Mouse (Mus musculus): ENCODE data around the gene Sh3gl2. TPM values are rescaled to one million over a fixed set of nuclear protein-coding genes. Genes with fewer than 3 reads are reported as not detected.

Gene Sh3gl2
- polyA plus RNA-seq, 1 experiment from 2014 or later, result 6.3 TPM

- Histone ChIP-seq H3K4me1 (no peaks in the 10 kb centered on the region), H3K27ac (no peak overlapping the region), H3K9me3 (no peaks in the 10 kb centered on the region), H3K4me3 (no peak overlapping the region), H3K36me3 (no peaks in the 10 kb centered on the region), H3K9ac (no peak overlapping the region), H3K27me3 (no peaks in the 10 kb centered on the region), H3K4me2 (no peak overlapping the region)
- ATAC-seq (ENCODE audit: insufficient number of reproducible peaks, low FRiP score, low TSS enrichment, low read depth), result no peak
- WGBS, result 85% methylated on average over 3 of the region's 3 CpGs
These were observed 36.7 kb downstream of the Sh3gl2 start for GRCm38 (mm10) chr4:85241675-85242074.

GRCm38 (mm10) chr4:85242562-85242961, 37.6 kb downstream of the Sh3gl2 start:
- Histone ChIP-seq H3K27me3 (no peaks in the 10 kb centered on the region), H3K4me1 (no peaks in the 10 kb centered on the region), H3K9ac (no peak overlapping the region), H3K9me3 (no peaks in the 10 kb centered on the region), H3K4me3 (no peak overlapping the region), H3K27ac (no peak overlapping the region), H3K4me2 (no peak overlapping the region), H3K36me3 (no peaks in the 10 kb centered on the region)
- ATAC-seq (ENCODE audit: insufficient number of reproducible peaks, low FRiP score, low TSS enrichment, low read depth), result no peak
- 76% methylated on average over 2 of the region's 2 CpGs for WGBS

DNA sequence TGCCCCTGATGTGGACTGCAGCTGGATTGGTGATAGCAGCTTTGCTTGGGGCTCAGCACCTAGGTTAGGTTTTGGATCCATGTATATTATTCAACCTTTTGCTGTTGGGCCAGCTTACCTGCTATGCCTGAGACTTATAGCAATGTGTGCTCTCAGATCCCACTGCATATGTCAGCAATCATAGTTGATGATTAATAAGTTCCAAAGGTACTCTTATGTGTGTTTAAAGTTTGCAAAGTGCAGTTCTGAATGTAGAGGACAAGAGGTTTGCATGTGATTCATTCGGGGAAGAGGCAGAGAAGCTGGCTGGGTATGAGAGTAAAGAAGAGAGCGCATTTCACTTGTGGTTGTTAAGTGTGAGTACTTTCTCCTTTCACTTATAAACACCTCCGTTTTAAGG, 43.7 kb downstream of the Sh3gl2 start:
- H3K4me2 ChIP-seq, result no peak overlapping the region
- WGBS, result 86% methylated on average over 3 of the region's 3 CpGs
- H3K27ac ChIP-seq, result no peak overlapping the region
- no peak for ATAC-seq (ENCODE audit: insufficient number of reproducible peaks, low FRiP score, low TSS enrichment, low read depth)
- no peaks in the 10 kb centered on the region for H3K36me3 ChIP-seq
- no peaks in the 10 kb centered on the region for H3K9me3 ChIP-seq
- 0 out of 2 replicates have a peak, but pooled peaks cover 4% of the 10 kb centered on the region for H3K4me1 ChIP-seq
- no peak overlapping the region for H3K4me3 ChIP-seq
- no peak overlapping the region for H3K9ac ChIP-seq
- H3K27me3 ChIP-seq, result no peaks in the 10 kb centered on the region

DNA sequence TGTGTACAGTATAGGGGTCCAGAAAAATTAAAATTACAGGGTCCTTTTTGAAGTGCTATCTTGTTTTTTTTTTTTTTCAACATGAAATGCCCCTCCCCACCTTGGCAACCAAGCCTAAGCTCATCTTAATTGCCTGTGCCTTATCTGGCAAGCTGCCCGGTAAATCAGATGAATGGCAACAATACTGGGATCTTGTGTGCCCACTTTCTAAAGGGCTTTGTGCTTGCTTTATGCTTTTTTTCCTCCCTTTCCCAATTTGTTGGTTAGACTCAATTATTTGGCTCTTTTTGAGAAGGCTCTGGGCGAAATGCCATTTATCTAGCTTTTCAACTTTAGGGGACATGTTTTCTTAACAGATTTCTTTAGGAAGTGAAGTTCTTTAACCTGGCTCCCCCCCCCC, 45.3 kb downstream of the Sh3gl2 start:
- no peaks in the 10 kb centered on the region for H3K36me3 ChIP-seq
- no peak overlapping the region for H3K27ac ChIP-seq
- H3K9me3 ChIP-seq, result no peaks in the 10 kb centered on the region
- H3K4me3 ChIP-seq, result no peak overlapping the region
- no peak overlapping the region for H3K9ac ChIP-seq
- 0 out of 2 replicates have a peak, but pooled peaks cover 4% of the 10 kb centered on the region for H3K4me1 ChIP-seq
- no peaks in the 10 kb centered on the region for H3K27me3 ChIP-seq
- ATAC-seq (ENCODE audit: insufficient number of reproducible peaks, low FRiP score, low TSS enrichment, low read depth), result no peak
- WGBS, result 54% methylated on average over 2 of the region's 2 CpGs
- no peak overlapping the region for H3K4me2 ChIP-seq

- 0 out of 2 replicates have a peak, but pooled peaks cover 4% of the 10 kb centered on the region for H3K4me1 ChIP-seq
- no peak overlapping the region for H3K9ac ChIP-seq
- no peak overlapping the region for H3K4me2 ChIP-seq
- no peak for ATAC-seq (ENCODE audit: insufficient number of reproducible peaks, low FRiP score, low TSS enrichment, low read depth)
- no peak overlapping the region for H3K4me3 ChIP-seq
- no peaks in the 10 kb centered on the region for H3K27me3 ChIP-seq
- H3K36me3 ChIP-seq, result no peaks in the 10 kb centered on the region
- H3K27ac ChIP-seq, result no peak overlapping the region
- H3K9me3 ChIP-seq, result no peaks in the 10 kb centered on the region
- 65% methylated on average over 2 of the region's 2 CpGs for WGBS
These were observed 45.9 kb downstream of the Sh3gl2 start for GRCm38 (mm10) chr4:85250786-85251185.

GRCm38 (mm10) chr4:85255771-85256389, 51.0 kb downstream of the Sh3gl2 start:
- Histone ChIP-seq H3K4me1 (0 out of 2 replicates have a peak, but pooled peaks cover 2% of the 10 kb centered on the region), H3K27ac (no peak overlapping the region), H3K36me3 (no peaks in the 10 kb centered on the region), H3K9me3 (no peaks in the 10 kb centered on the region), H3K4me2 (no peak overlapping the region), H3K27me3 (no peaks in the 10 kb centered on the region), H3K9ac (no peak overlapping the region), H3K4me3 (no peak overlapping the region)
- ATAC-seq (ENCODE audit: insufficient number of reproducible peaks, low FRiP score, low TSS enrichment, low read depth), result no peak
- 78% methylated on average over 8 of the region's 8 CpGs for WGBS

DNA sequence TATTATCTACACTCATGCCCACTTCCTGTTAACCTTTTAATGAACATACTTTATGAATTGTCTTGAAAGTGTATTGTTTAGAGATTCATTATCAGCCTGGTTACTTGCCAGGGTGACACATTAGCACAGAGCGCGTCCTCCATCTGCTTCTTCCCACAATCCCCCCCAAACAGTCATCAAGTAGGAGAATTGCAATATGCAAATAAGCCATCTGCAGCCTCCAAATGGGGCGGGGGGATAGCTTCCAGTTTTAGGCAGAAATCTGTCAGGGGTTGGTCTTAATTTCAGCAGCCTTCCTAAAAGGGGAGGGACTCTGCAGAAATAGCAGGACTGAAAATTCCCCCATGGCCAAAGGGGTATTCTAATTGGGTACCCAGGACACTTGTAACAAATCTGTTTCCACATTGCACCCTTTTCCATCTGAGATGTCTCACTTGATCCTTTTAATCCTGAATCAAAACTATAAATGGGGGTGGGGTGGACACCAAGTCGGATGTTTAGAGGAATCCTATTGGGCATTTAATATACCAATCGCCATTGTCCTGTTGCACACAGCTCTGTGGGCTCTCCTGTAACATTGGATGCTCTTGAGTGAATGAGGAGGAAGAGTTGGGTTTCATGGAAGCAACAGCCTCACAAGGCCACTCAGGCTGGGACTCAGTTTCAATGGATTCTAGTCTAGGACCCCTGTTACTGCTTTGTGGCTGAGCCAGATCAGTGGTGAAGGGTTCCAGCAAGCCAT, 51.7 kb downstream of the Sh3gl2 start:
- WGBS, result 82% methylated on average over 5 of the region's 5 CpGs
- no peaks in the 10 kb centered on the region for H3K9me3 ChIP-seq
- H3K36me3 ChIP-seq, result no peaks in the 10 kb centered on the region
- no peaks in the 10 kb centered on the region for H3K4me1 ChIP-seq
- no peak overlapping the region for H3K27ac ChIP-seq
- no peak overlapping the region for H3K4me3 ChIP-seq
- no peaks in the 10 kb centered on the region for H3K27me3 ChIP-seq
- H3K4me2 ChIP-seq, result no peak overlapping the region
- no peak for ATAC-seq (ENCODE audit: insufficient number of reproducible peaks, low FRiP score, low TSS enrichment, low read depth)
- no peak overlapping the region for H3K9ac ChIP-seq

- Histone ChIP-seq H3K9me3 (no peaks in the 10 kb centered on the region), H3K9ac (no peak overlapping the region), H3K4me3 (no peak overlapping the region), H3K27me3 (no peaks in the 10 kb centered on the region), H3K4me1 (no peaks in the 10 kb centered on the region), H3K36me3 (no peaks in the 10 kb centered on the region), H3K4me2 (no peak overlapping the region), H3K27ac (no peak overlapping the region)
- WGBS, result 83% methylated on average over 3 of the region's 4 CpGs
- no peak for ATAC-seq (ENCODE audit: insufficient number of reproducible peaks, low FRiP score, low TSS enrichment, low read depth)
These were observed 52.9 kb downstream of the Sh3gl2 start for GRCm38 (mm10) chr4:85257771-85258341.

GRCm38 (mm10) chr4:85260687-85261658, 56.0 kb downstream of the Sh3gl2 start:
- H3K9ac ChIP-seq, result no peak overlapping the region
- no peak for ATAC-seq (ENCODE audit: insufficient number of reproducible peaks, low FRiP score, low TSS enrichment, low read depth)
- H3K4me2 ChIP-seq, result no peak overlapping the region
- no peak overlapping the region for H3K27ac ChIP-seq
- H3K9me3 ChIP-seq, result no peaks in the 10 kb centered on the region
- no peaks in the 10 kb centered on the region for H3K4me1 ChIP-seq
- no peaks in the 10 kb centered on the region for H3K27me3 ChIP-seq
- 86% methylated on average over 12 of the region's 12 CpGs for WGBS
- no peak overlapping the region for H3K4me3 ChIP-seq
- no peaks in the 10 kb centered on the region for H3K36me3 ChIP-seq

GRCm38 (mm10) chr4:85262146-85262545, 57.2 kb downstream of the Sh3gl2 start:
- Histone ChIP-seq H3K4me2 (no peak overlapping the region), H3K27me3 (no peaks in the 10 kb centered on the region), H3K9me3 (no peaks in the 10 kb centered on the region), H3K9ac (no peak overlapping the region), H3K36me3 (no peaks in the 10 kb centered on the region), H3K27ac (no peak overlapping the region), H3K4me3 (no peak overlapping the region), H3K4me1 (no peaks in the 10 kb centered on the region)
- no peak for ATAC-seq (ENCODE audit: insufficient number of reproducible peaks, low FRiP score, low TSS enrichment, low read depth)
- 60% methylated on average over 6 of the region's 6 CpGs for WGBS

DNA sequence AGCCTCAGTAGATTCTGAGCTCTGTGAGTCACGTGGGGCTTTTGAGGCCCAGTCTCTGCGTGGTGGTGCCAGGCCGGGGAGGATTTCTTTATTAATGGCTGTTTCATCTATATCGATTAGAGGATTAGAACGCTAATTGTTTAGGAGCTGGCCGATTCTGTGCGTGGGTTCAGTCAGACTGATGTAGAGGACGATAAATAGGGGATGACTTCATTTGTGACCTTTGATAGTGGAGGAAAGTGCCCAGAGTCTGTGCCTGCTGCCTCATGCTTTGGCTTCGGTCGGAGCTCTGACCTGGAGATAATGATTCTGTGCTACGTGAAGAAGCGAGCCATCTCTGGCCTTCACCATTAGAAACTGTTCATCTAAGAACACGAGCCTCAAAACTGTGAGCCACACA, 57.7 kb downstream of the Sh3gl2 start:
- Histone ChIP-seq H3K4me3 (no peak overlapping the region), H3K36me3 (no peaks in the 10 kb centered on the region), H3K27ac (no peak overlapping the region), H3K4me1 (no peaks in the 10 kb centered on the region), H3K4me2 (no peak overlapping the region), H3K9me3 (no peaks in the 10 kb centered on the region), H3K9ac (no peak overlapping the region), H3K27me3 (no peaks in the 10 kb centered on the region)
- WGBS, result 89% methylated on average over 13 of the region's 13 CpGs
- no peak for ATAC-seq (ENCODE audit: insufficient number of reproducible peaks, low FRiP score, low TSS enrichment, low read depth)
